Mouse (Mus musculus): ENCODE data around the gene Lig3. TPM values are rescaled to one million over a fixed set of nuclear protein-coding genes. Genes with fewer than 3 reads are reported as not detected.

Lig3 gene
- total and polyA plus RNA-seq, 2 experiments from 2014 or later: 18.3 to 53.6 TPM

DNA sequence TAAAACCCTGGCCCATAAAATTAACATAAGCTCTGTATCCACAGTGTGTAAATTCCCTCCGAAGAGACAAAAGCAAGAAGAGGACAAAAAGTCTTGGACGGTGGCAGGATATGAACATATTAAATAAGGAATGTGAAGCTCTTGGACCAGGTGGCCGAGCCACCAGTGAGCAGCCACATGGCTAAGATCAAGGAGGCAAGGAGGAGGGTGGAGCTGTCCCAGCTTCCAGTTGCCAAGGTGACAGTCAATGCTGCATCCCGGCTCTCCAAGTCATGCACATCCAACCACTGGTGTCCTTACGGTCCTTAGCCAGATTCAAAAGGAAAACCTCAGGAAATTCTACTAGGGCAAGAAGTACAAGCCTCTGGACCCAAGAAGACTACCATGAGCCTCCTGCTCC, 57.6 kb downstream of the Lig3 start:
- H3K4me1 ChIP-seq (ENCODE audit: insufficient read depth): no peaks in the 10 kb centered on the region
- ATAC-seq: no peak
- H3K4me2 ChIP-seq (ENCODE audit: low read depth): no peak overlapping the region
- no peak overlapping the region for H3K4me3 ChIP-seq (ENCODE audit: low read depth, low read length)
- H3K36me3 ChIP-seq (ENCODE audit: insufficient read depth): no peaks in the 10 kb centered on the region
- no peak for TF ChIP-seq CTCF (IDR thresholded peaks at IDR 0.05; ENCODE audit: low read depth)
- WGBS: 28% methylated on average over 5 of the region's 5 CpGs
- H3K27ac ChIP-seq (ENCODE audit: low read depth, low read length): no peak overlapping the region
- no peaks in the 10 kb centered on the region for H3K9me3 ChIP-seq (ENCODE audit: low read length)
- H3K27me3 ChIP-seq (ENCODE audit: insufficient read depth, low read length): no peaks in the 10 kb centered on the region
- H3K9ac ChIP-seq: no peak overlapping the region
- DNase-seq: no peak

DNA sequence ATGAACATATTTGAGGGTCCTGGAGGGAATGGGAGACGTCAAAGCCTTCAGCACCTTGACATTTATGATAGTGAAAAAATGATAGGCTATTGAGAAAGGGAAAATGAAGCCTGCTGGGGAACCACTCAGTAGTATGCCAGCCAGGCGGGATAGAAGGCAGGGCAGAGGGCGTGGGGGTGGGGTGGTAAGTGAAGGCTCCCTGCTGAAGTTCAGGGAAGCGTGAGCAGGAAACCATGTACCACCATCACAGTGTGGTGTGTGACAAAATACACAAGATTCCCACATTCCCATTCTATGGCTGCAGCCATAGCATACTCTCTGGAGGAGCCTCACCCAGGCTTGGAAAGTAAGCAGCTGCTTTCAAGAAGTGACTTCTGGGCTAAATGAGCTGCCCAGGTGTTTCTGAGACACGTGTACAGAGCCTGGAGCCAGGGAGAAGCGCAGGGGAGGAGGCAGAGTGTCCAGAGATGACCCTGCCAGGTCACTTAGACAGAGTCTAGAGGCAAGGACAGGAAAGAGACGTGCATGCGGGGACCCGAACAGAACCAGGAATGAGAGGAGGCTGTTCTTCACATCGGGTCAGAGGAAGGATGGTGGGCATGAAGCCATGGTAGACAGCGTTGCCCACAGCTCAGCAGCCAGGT, 64.0 kb downstream of the Lig3 start:
- Histone ChIP-seq H3K4me3 (ENCODE audit: low read depth, low read length) (no peak overlapping the region), H3K4me1 (ENCODE audit: insufficient read depth) (peaks cover under 1% of the 10 kb centered on the region), H3K36me3 (ENCODE audit: insufficient read depth) (no peaks in the 10 kb centered on the region), H3K9me3 (ENCODE audit: low read length) (no peaks in the 10 kb centered on the region), H3K4me2 (ENCODE audit: low read depth) (no peak overlapping the region), H3K27me3 (ENCODE audit: insufficient read depth, low read length) (no peaks in the 10 kb centered on the region), H3K9ac (0 out of 2 replicates have a peak overlapping the region, but pooled peaks have one; percentile 35), H3K27ac (ENCODE audit: low read depth, low read length) (no peak overlapping the region)
- ATAC-seq (no peak), DNase-seq (no peak)
- 78% methylated on average over 11 of the region's 11 CpGs for WGBS
- no peak for TF ChIP-seq CTCF (IDR thresholded peaks at IDR 0.05; ENCODE audit: low read depth)

DNA sequence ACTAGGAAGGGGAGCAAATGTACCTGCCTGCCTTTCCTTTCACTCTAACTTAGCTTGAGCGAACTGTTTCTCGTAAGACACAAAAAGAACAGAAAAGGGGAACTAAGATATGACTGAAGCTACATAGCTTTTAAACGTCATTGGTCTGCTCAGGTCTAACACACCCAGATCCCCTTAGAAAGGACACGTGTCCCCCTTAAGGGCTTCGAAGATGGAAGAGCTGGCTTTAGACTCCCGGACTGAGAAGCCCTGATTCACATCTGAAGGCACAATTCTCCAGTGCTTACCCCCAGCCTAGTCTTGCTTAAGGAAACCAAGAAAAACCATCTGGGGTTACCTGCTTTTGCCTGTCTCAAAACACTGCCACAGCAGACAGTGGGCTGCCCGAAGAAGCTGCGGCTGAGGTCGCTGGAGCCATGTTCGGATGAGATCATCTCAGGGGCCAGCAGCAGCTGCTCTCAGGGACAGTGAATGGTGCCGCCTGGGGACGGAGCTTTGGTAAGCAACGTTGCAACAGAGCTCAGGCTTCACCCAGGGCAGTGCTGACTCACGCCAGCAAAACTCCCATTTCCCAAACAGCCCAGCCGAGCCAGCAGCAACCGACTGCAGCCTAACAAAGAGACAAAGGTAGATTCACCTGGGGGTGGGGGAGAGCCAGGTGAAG, 64.6 kb downstream of the Lig3 start:
- peak; percentile 25 for TF ChIP-seq CTCF (IDR thresholded peaks at IDR 0.05; ENCODE audit: low read depth)
- Histone ChIP-seq H3K4me3 (ENCODE audit: low read depth, low read length) (no peak overlapping the region), H3K27ac (ENCODE audit: low read depth, low read length) (peak overlapping the region; percentile 15; the same call in 1 of the 2 replicates), H3K27me3 (ENCODE audit: insufficient read depth, low read length) (no peaks in the 10 kb centered on the region), H3K36me3 (ENCODE audit: insufficient read depth) (no peaks in the 10 kb centered on the region), H3K9ac (peak overlapping the region; percentile 35; the same call in 1 of the 2 replicates), H3K4me1 (ENCODE audit: insufficient read depth) (peaks cover 2% of the 10 kb centered on the region), H3K4me2 (ENCODE audit: low read depth) (peak overlapping the region; percentile 30), H3K9me3 (ENCODE audit: low read length) (no peaks in the 10 kb centered on the region)
- ATAC-seq (peak; percentile 67; the same call in 1 of the 2 replicates), DNase-seq (no peak)
- 29% methylated on average over 16 of the region's 16 CpGs for WGBS

DNA sequence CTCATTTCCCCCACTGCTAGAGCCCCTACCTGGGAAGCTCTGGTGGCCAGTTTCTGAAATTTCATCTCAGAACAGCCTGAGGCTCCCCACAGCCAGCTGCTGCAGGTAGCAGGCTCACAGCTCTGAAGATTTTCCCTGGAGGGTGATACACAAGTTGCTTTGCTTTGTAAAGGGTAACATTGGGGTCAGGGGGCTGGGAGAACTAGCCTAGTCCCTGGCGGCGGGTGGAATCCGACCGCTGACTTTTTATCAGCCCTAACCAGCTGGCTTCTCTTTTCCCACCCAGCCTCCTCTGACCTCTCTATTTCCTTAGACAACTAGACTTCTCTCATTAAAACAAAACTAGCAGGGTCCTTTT, 65.2 kb downstream of the Lig3 start:
- Histone ChIP-seq H3K36me3 (ENCODE audit: insufficient read depth) (no peaks in the 10 kb centered on the region), H3K4me1 (ENCODE audit: insufficient read depth) (peaks cover 2% of the 10 kb centered on the region), H3K27ac (ENCODE audit: low read depth, low read length) (no peak overlapping the region), H3K4me2 (ENCODE audit: low read depth) (peak overlapping the region; percentile 30), H3K27me3 (ENCODE audit: insufficient read depth, low read length) (no peaks in the 10 kb centered on the region), H3K9ac (no peak overlapping the region), H3K9me3 (ENCODE audit: low read length) (no peaks in the 10 kb centered on the region), H3K4me3 (ENCODE audit: low read depth, low read length) (no peak overlapping the region)
- 49% methylated on average over 4 of the region's 4 CpGs for whole genome bisulfite sequencing
- ATAC-seq (no peak), DNase-seq (no peak)
- no peak for TF ChIP-seq CTCF (IDR thresholded peaks at IDR 0.05; ENCODE audit: low read depth)

DNA sequence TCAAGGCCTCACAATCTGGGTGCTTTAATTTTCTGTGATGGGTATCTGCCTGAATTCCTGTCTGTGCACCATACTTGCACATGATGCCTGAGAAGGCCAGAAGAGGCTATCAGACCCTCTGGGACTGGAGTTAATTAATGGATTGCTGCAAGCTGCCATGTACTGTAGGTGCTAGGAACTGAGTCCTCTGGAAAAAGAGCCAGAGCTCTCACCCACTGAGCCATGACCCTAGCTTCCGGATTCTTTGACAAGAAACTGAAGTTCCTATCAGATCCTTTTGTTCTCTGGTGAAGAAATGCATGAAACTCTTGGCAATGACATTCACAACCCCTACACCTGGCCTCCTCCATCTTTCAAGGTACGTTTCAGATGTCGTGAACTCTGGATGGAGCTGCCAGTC, 66.0 kb downstream of the Lig3 start:
- Histone ChIP-seq H3K4me3 (ENCODE audit: low read depth, low read length) (no peak overlapping the region), H3K9me3 (ENCODE audit: low read length) (no peaks in the 10 kb centered on the region), H3K9ac (no peak overlapping the region), H3K4me2 (ENCODE audit: low read depth) (no peak overlapping the region), H3K4me1 (ENCODE audit: insufficient read depth) (peaks cover 2% of the 10 kb centered on the region), H3K36me3 (ENCODE audit: insufficient read depth) (no peaks in the 10 kb centered on the region), H3K27me3 (ENCODE audit: insufficient read depth, low read length) (no peaks in the 10 kb centered on the region), H3K27ac (ENCODE audit: low read depth, low read length) (no peak overlapping the region)
- DNase-seq (no peak), ATAC-seq (no peak)
- 59% methylated on average over 3 of the region's 3 CpGs for WGBS
- no peak for TF ChIP-seq CTCF (IDR thresholded peaks at IDR 0.05; ENCODE audit: low read depth)

DNA sequence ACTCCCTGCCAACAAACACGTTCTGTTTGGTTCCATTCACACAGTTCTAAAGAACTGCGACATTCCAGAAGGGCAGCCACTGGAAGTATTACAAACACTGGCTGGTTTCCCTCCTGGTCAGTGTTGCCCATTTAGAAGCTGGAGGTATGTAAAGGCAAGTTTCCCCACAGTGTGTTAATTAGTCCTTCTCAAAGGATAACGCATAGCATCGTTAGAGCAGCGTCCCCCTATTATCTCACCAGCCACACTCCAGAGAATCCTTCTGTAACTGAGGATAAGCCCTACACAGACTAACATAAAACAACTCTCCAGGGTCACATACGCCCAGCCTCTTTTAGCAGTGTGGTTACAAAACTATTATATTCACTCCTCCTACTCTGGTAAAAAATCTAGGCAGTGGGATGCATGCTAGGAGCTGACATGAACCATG, 66.7 kb downstream of the Lig3 start:
- Histone ChIP-seq H3K27me3 (ENCODE audit: insufficient read depth, low read length) (no peaks in the 10 kb centered on the region), H3K27ac (ENCODE audit: low read depth, low read length) (no peak overlapping the region), H3K4me3 (ENCODE audit: low read depth, low read length) (no peak overlapping the region), H3K4me1 (ENCODE audit: insufficient read depth) (peaks cover 2% of the 10 kb centered on the region), H3K4me2 (ENCODE audit: low read depth) (no peak overlapping the region), H3K36me3 (ENCODE audit: insufficient read depth) (no peaks in the 10 kb centered on the region), H3K9me3 (ENCODE audit: low read length) (no peaks in the 10 kb centered on the region), H3K9ac (no peak overlapping the region)
- ATAC-seq: no peak
- no peak for DNase-seq
- WGBS: 16% methylated on average over 6 of the region's 6 CpGs
- no peak for TF ChIP-seq CTCF (IDR thresholded peaks at IDR 0.05; ENCODE audit: low read depth)

DNA sequence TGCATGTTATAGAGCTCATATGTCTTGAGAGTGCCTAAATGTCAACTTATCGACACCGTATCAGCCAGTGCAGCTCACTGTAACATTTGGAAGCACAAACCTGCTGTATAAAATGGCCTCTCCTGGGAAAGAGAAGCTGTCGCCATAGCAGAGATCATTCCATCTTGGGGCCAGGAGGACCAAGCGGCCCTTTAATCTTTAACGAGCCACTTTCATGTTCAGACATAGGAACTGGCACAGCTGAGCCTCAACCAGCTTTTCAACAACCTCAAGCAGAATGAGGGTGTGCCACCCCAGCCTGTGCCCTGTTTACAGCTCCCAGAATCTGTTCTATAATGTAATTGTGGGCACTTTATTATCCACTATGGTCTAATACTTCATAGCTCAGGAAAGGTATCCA, 69.4 kb downstream of the Lig3 start:
- DNase-seq: no peak
- Histone ChIP-seq H3K9me3 (ENCODE audit: low read length) (no peaks in the 10 kb centered on the region), H3K4me1 (ENCODE audit: insufficient read depth) (peaks cover 2% of the 10 kb centered on the region), H3K36me3 (ENCODE audit: insufficient read depth) (no peaks in the 10 kb centered on the region), H3K4me2 (ENCODE audit: low read depth) (no peak overlapping the region), H3K4me3 (ENCODE audit: low read depth, low read length) (no peak overlapping the region), H3K27ac (ENCODE audit: low read depth, low read length) (no peak overlapping the region), H3K9ac (no peak overlapping the region), H3K27me3 (ENCODE audit: insufficient read depth, low read length) (no peaks in the 10 kb centered on the region)
- 63% methylated on average over 5 of the region's 5 CpGs for WGBS
- ATAC-seq: no peak
- no peak for TF ChIP-seq CTCF (IDR thresholded peaks at IDR 0.05; ENCODE audit: low read depth)
